Mouse (Mus musculus) megakaryocyte, adult 5-6 weeks (primary cell): ENCODE data around the gene Pax8. TPM values are rescaled to one million over a fixed set of nuclear protein-coding genes. Genes with fewer than 3 reads are reported as not detected.

ENCODE experiments used
- ATAC-seq: 2 replicates; pipeline ENCODE4 v1.8.0; 2016; ENCODE audit warnings: mild to moderate bottlenecking, inconsistent platforms; ENCODE audit not compliant: poor library complexity, severe bottlenecking
- total RNA-seq, 2 experiments: library from RNA; stranded (forward) in 1 of 2; stranded (reverse) in 1 of 2; fragments of 153-499, 151-499 nt in 1 of 2; fragments of 221-1000, 200-1000 nt in 1 of 2; gene quantifications; 2 replicates each; pipeline versions ENCODE4 v1.2.3 to v1.2.4; 2015 to 2017

Gene Pax8
- total RNA-seq, 2 experiments from 2014 or later, result 0.48 to 2.4 TPM

GRCm38 (mm10) chr2:24378747-24379450, 96.5 kb downstream of the Pax8 start:
- ATAC-seq, result no peak

Other genes with a start within 250 kb of the Pax8 start
- not detected in 2 replicates for gene Il1f5, start 198.6 kb downstream of the Pax8 start, total RNA-seq (2015)
- gene Il1f5, start 198.6 kb downstream of the Pax8 start, total RNA-seq (2017), result not detected in 2 replicates
- not detected in 2 replicates for gene Il1f10, start 184.4 kb downstream of the Pax8 start, total RNA-seq (2015)
- not detected in 2 replicates for gene Il1f10, start 184.4 kb downstream of the Pax8 start, total RNA-seq (2017)
- gene Il1rn, start 138.7 kb downstream of the Pax8 start, total RNA-seq (2015), result 43.0 and 51.1 TPM in 2 replicates
- 35.8 and 35.9 TPM in 2 replicates for gene Il1rn, start 138.7 kb downstream of the Pax8 start, total RNA-seq (2017)
- 31.0 and 32.2 TPM in 2 replicates for gene Psd4, start 108.0 kb downstream of the Pax8 start, total RNA-seq (2015)
- gene Psd4, start 108.0 kb downstream of the Pax8 start, total RNA-seq (2017), result 64.7 and 71.7 TPM in 2 replicates